Mouse (Mus musculus) intestine, postnatal 0 days (tissue): ENCODE results near the gene Zfp414. TPM values are rescaled to one million over a fixed set of nuclear protein-coding genes. Genes with fewer than 3 reads are reported as not detected.

Experiments
- ATAC-seq: fragments of 200-750 bp; cut with Nextera tagmentation; 2 replicates; pipeline ENCODE4 v1.8.0; 2017; ENCODE audit warnings: mild to moderate bottlenecking, moderate TSS enrichment, moderate library complexity
- H3K27ac ChIP-seq: fragments of 300-500 bp; sonication (generic); 2 replicates; pipeline ENCODE4 v1.5.1; 2014; ENCODE audit warnings: mild to moderate bottlenecking, low read depth, low read length, moderate library complexity
- H3K27me3 ChIP-seq: fragments of 300-500 bp; sonication (generic); replicated peaks from 2 replicates; pipeline ENCODE4 v1.6.1; 2014; ENCODE audit warnings: low read length, mixed read lengths; ENCODE audit not compliant: control insufficient read depth, insufficient read depth
- H3K36me3 ChIP-seq: fragments of 300-500 bp; sonication (generic); 2 replicates; pipeline ENCODE4 v1.6.1; 2014; ENCODE audit warnings: mild to moderate bottlenecking, moderate library complexity; ENCODE audit not compliant: control insufficient read depth, insufficient read depth
- H3K4me1 ChIP-seq: fragments of 300-500 bp; sonication (generic); replicated peaks from 2 replicates; pipeline ENCODE4 v1.6.1; 2014; ENCODE audit warnings: antibody characterized with exemption, low read length, mixed read lengths; ENCODE audit not compliant: control insufficient read depth, insufficient read depth
- H3K4me2 ChIP-seq: fragments of 300-500 bp; sonication (generic); replicated peaks from 2 replicates; pipeline ENCODE4 v1.6.1; 2014; ENCODE audit warnings: low read depth, mild to moderate bottlenecking, moderate library complexity
- H3K4me3 ChIP-seq: fragments of 300-500 bp; sonication (generic); 2 replicates; pipeline ENCODE4 v1.5.1; 2014; ENCODE audit warnings: low read depth, low read length
- H3K9ac ChIP-seq: fragments of 300-500 bp; sonication (generic); 2 replicates; pipeline ENCODE4 v1.6.1; 2014; ENCODE audit warnings: mild to moderate bottlenecking, low read depth, low read length
- H3K9me3 ChIP-seq: fragments of 300-500 bp; sonication (generic); 2 replicates; pipeline ENCODE4 v1.6.1; 2016; ENCODE audit warnings: mixed run types; ENCODE audit not compliant: control insufficient read depth
- CTCF ChIP-seq: sonication (generic); IDR thresholded peaks from 2 replicates; pipeline ENCODE4 v1.5.1; 2016; ENCODE audit warnings: low read depth, mild to moderate bottlenecking, control low read depth, antibody characterized with exemption, moderate library complexity
- WGBS: fragments of 180-500 bp; shearing (Covaris S2); extraction: QIAGEN DNeasy Blood & Tissue Kit; methylation state at CpG from one replicate; pipeline ENCODE4 v1.1.7; 2014; 5-methylcytosine and 5-hydroxymethylcytosine counted together
- polyA plus RNA-seq: library from polyadenylated mRNA; unstranded; fragments of >200 nt; fragmentation: Nextera tagmentation; extraction: Ambion mirVana; gene quantifications from 2 replicates; pipeline ENCODE4 v1.2.1, GENCODE M21; 2015

The Zfp414 gene
- polyA plus RNA-seq, 1 experiment from 2014 or later, result 19.0 TPM

DNA sequence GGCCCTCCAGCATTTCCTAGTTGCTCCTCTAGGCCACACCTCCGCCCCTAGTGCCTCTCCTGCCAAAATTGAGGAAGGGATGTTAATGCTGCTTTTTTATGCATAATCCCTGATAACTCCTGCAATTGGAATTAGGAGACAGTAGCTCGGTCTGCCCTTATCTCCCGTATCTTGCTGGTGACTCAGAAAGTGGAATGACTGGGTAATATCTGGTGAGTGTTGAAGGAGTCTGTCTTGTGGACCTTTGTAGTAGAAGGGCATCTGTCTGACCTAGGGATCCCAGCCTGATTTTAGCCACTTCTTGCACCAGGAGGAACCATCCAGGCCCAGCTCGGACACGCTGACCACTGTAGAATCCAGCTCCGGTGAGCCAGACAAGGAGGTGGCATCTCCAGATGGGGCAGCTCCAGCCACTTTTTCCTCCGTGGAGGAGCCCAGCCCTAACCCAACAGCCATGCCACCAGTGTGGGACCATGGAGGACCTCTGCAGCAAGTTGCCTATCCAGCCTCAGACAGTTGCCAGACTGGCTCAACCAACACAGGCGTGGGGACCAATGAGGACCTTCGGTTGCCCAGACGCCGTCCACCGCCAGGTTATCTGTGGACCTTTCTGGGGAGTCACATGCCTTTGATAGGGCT is 716 bp downstream of the Zfp414 start:
- H3K4me2 ChIP-seq, result peak overlapping the region; percentile 65
- H3K4me3 ChIP-seq, result peak overlapping the region; percentile 58
- H3K27me3 ChIP-seq, result no peaks in the 10 kb centered on the region
- no peak; the same call in 1 of the 2 replicates for TF ChIP-seq CTCF
- peaks cover 15% of the 10 kb centered on the region; the same call in 1 of the 2 replicates for H3K36me3 ChIP-seq
- 60% methylated on average over 12 of the region's 12 CpGs for WGBS
- H3K9ac ChIP-seq, result peak overlapping the region; percentile 64
- peak; percentile 25; the same call in 1 of the 2 replicates for ATAC-seq
- H3K27ac ChIP-seq, result peak overlapping the region; percentile 83
- no peaks in the 10 kb centered on the region for H3K9me3 ChIP-seq
- no peaks in the 10 kb centered on the region; the same call in 1 of the 2 replicates for H3K4me1 ChIP-seq

DNA sequence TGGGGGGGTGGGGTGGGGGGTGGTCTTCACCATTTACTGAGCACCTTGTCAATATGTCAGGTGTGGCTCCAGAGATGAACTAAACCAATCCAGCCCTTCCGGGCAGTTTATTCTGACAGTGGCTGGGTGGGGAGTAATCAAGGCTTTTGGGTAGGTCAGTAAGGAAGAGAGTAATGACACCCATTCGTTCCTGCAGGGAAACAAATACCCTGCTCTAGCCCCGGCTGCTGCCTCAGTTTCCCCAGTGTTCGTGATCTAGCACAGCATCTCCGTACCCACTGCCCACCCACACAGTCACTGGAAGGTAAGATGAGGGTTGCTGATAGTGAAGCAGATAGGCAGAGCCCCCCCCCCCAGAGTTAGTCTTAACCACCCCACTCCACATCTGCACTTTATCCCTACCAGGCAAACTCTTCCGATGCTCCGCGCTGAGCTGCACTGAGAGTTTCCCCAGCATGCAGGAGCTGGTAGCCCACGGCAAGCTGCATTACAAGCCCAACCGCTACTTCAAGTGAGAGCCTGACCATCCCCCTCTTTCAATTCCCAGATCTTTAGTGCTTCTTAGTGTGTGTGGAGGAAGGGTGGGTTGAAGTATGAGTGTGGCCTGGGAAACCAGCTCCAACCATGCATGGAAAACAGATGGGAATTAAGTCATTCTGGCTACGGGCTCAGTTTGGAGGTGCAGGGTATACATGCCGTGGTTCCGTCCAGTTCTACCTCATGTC is 1.4 kb downstream of the Zfp414 start:
- no peaks in the 10 kb centered on the region for H3K27me3 ChIP-seq
- H3K4me3 ChIP-seq, result no peak overlapping the region

DNA sequence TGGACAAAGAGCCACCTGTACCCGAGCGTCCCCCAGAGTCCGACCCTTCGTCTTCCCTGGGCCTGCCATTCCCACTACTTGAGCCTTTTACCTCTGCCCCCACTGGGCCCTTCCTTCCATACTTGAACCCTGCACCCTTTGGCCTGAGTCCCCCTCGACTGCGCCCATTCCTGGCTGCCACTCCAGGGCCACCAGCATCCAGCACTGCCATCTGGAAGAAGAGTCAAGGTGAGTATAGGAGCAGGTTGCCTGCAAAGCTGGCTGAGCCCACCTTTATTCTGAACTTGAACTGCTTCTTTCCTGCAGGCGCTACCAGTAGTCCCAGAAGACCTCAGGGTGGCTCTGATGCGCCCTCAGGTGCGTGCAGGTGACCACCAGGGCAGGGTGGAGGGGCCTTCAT is 2.3 kb downstream of the Zfp414 start:
- Histone ChIP-seq H3K4me1 (no peaks in the 10 kb centered on the region; the same call in 1 of the 2 replicates), H3K9ac (no peak overlapping the region), H3K4me3 (no peak overlapping the region), H3K27ac (no peak overlapping the region), H3K9me3 (no peaks in the 10 kb centered on the region), H3K27me3 (no peaks in the 10 kb centered on the region), H3K36me3 (peaks cover 15% of the 10 kb centered on the region; the same call in 1 of the 2 replicates), H3K4me2 (no peak overlapping the region)
- 93% methylated on average over 9 of the region's 9 CpGs for WGBS
- TF ChIP-seq CTCF, result no peak
- no peak for ATAC-seq

More for the DNA sequence above, 1.4 kb downstream of the Zfp414 start:
- H3K4me2 ChIP-seq, result no peak overlapping the region; the same call in 1 of the 2 replicates
- H3K9ac ChIP-seq, result peak overlapping the region; percentile 64; the same call in 1 of the 2 replicates
- whole genome bisulfite sequencing, result 87% methylated on average over 13 of the region's 13 CpGs
- H3K27ac ChIP-seq, result no peak overlapping the region
- H3K9me3 ChIP-seq, result no peaks in the 10 kb centered on the region
- no peaks in the 10 kb centered on the region; the same call in 1 of the 2 replicates for H3K4me1 ChIP-seq
- ATAC-seq, result no peak
- peaks cover 15% of the 10 kb centered on the region; the same call in 1 of the 2 replicates for H3K36me3 ChIP-seq
- no peak for TF ChIP-seq CTCF

DNA sequence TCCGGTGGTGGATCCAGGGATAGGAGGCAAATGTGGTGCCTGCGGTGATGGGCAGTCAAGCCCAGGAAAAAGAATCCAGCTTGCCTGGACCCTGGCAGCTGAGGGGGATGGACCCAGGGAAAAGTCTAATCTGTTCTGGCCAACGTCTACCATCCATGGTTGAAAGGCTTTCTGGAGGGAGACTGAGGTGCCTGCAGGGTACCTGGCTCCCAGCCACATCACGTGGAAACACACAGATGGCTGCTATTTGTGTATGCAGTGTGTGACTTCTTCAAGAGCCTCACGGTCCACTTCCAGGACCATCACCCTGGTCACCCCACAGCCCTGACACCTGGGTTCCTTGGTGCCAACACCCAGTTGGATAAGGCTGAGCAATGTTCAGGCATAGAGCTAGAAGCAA is 2.9 kb downstream of the Zfp414 start:
- no peak overlapping the region for H3K4me2 ChIP-seq
- H3K4me1 ChIP-seq, result no peaks in the 10 kb centered on the region; the same call in 1 of the 2 replicates
- TF ChIP-seq CTCF, result no peak
- WGBS, result 87% methylated on average over 5 of the region's 5 CpGs
- no peaks in the 10 kb centered on the region for H3K27me3 ChIP-seq
- H3K9me3 ChIP-seq, result no peaks in the 10 kb centered on the region
- peaks cover 15% of the 10 kb centered on the region; the same call in 1 of the 2 replicates for H3K36me3 ChIP-seq
- H3K9ac ChIP-seq, result no peak overlapping the region
- no peak overlapping the region for H3K27ac ChIP-seq
- no peak for ATAC-seq
- no peak overlapping the region for H3K4me3 ChIP-seq

DNA sequence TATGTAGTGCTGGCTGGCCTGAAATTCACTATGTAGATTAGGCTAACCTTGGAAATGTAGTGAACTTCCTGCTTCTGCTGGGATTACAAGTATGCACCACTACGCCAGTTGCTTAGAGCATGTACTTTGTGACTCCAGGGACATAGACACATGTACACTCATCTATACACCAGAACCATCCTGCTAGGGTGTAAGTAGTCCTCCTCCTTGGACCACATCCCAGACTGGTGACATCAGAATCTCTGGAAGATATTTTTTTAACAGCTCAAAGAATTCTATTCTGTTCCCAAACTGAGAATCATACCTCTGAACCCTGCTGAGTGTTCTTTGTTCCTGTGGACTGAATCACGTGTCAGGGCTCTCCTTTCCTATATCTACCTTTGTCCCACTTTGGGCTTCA is 8.1 kb downstream of the Zfp414 start:
- Histone ChIP-seq H3K4me2 (no peak overlapping the region), H3K9me3 (no peaks in the 10 kb centered on the region), H3K4me3 (no peak overlapping the region), H3K27me3 (no peaks in the 10 kb centered on the region), H3K27ac (no peak overlapping the region), H3K4me1 (no peaks in the 10 kb centered on the region), H3K9ac (no peak overlapping the region), H3K36me3 (peaks cover under 1% of the 10 kb centered on the region; the same call in 1 of the 2 replicates)
- WGBS, result 65% methylated on average over 2 of the region's 2 CpGs
- no peak for TF ChIP-seq CTCF
- ATAC-seq, result no peak

DNA sequence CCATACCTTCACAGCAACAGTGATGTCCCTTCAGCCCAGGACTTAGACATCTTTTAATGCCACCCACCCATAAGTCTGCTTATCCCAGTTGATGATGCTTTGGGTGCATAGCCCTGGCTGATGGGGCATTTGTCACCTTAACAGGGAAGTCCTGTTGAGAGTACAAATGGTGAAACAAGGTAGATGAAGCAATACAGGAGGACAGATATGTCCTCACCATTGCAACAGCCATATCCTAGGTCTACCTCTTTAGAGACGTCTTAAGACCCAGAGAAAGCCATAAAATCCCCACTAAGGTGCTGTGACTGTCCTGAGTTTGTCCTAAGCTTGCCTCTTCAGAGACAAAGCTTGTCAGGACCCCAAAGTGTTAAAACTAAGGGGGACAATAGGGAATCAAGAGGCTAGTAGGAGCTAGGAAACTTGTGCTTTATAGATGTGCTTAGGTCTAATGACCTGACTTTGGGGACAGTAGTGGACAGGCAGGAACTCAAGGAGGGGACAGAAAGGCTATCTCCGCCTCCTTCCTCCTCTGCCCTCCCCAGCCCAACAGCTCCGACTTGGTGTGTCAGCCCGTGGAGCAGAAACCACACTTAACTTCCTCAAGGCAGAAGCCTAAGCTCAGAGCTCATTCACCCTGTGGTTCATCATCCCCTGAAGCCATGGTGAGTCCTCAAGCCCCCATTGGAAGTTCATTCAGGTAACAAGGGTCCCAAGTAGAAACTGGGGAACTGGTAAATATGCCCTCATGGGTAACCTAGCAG is 8.8 kb downstream of the Zfp414 start, which contains the start of gene Pram1:
Gene Pram1 (plus strand): TSS at position 541 of the 761 bp plus-strand sequence.
- H3K27ac ChIP-seq, result no peak within 1 kb of the TSS
- no peak within 1 kb of the TSS for H3K9ac ChIP-seq
- no peak within 1 kb of the TSS for H3K4me2 ChIP-seq
- no peak for TF ChIP-seq CTCF
- H3K9me3 ChIP-seq, result no peaks in the 10 kb centered on the region
- no peak for ATAC-seq
- no peaks in the 10 kb centered on the region for H3K27me3 ChIP-seq
- 77% methylated on average over 4 of the region's 4 CpGs for WGBS
- no peak within 1 kb of the TSS for H3K4me3 ChIP-seq
- H3K4me1 ChIP-seq, result no peaks in the 10 kb centered on the region
- peaks cover 2% of the 10 kb centered on the region; the same call in 1 of the 2 replicates for H3K36me3 ChIP-seq
